Mouse (Mus musculus): Measurements from ENCODE around the gene Ntf3. TPM values are rescaled to one million over a fixed set of nuclear protein-coding genes. Genes with fewer than 3 reads are reported as not detected.

The Ntf3 gene
- total RNA-seq, 2 experiments from 2014 or later, result 12.2 to 13.6 TPM

- DNase-seq (ENCODE audit: low spot score in 2 of 2), result no peak
Observed at GRCm38 (mm10) chr6:126106798-126107173, 59.9 kb downstream of the Ntf3 start.

DNA sequence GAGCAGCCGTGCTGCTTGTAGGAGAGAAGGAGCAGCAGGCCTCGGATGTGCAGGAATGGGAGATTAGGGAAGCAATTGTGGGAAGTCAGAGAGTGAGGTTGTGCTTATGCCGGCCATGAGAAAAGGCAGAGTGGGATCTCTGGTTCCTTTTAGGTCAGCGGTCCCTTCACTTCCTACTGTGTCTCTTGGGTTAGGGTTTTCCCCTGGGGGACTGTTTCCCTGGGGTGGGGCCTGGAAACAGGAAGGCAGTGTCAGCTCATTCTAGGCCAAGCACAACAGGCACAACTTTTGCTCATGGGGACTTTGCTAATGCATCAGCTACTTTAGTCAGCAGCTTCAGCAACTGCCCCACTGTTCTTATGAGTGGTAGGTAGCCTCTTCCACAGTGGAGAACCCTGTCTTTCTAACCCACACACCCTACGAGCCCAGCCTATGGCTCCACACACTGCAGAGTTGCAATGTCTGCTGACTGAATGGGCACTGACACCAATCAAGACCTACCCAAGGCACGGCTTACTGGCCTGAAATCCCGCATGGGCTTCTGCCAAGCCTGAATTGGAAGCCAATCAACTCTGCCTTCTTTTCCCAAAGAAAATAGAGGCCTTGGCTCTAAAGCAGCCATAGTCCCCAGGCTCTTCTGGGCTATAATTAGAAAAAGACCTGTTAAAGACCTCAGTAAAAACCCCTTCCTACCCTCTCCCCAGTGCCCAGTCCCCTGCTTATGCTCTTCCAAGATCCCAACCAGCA lies 60.5 kb downstream of the Ntf3 start:
- peak in 1 of 2 experiments; percentile 57 for DNase-seq (ENCODE audit: low spot score in 2 of 2)

DNA sequence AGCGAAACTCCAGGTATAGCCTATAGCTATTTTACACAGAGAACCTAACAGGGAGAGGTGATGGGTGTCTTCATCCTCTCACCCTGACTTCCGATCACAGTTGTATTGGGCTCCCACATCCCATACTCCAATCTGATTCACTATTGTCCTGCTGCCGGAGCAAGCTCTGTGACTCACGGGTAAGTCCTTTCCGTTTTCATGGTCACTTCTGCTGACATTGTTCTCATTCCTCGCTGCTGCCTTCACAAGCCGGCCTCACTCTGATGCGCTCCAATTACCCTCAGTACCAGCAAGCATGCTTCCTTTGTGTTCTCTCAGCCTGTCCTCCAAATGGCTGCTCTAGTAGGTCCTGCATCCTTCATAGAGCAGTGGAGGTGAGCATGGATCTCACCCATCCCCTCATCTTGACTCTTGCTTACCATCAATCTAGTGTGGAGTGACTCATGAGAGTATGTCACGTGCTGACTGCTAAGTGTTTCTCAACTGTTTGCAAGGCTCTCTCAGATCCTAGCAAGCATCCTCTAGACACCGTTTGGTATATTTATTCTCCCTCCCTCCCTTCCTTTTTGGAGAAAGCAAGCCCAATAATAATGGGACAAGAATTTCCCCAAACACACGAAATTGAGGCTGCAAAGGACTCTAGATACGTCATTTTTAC lies 61.5 kb downstream of the Ntf3 start:
- no peak for DNase-seq (ENCODE audit: low spot score in 2 of 2)

- DNase-seq (ENCODE audit: low spot score in 2 of 2), result no peak
Observed at GRCm38 (mm10) chr6:126102571-126102970, 64.1 kb downstream of the Ntf3 start.

GRCm38 (mm10) chr6:126102007-126102406 lies 64.7 kb downstream of the Ntf3 start:
- DNase-seq (ENCODE audit: low spot score in 2 of 2), result no peak

DNA sequence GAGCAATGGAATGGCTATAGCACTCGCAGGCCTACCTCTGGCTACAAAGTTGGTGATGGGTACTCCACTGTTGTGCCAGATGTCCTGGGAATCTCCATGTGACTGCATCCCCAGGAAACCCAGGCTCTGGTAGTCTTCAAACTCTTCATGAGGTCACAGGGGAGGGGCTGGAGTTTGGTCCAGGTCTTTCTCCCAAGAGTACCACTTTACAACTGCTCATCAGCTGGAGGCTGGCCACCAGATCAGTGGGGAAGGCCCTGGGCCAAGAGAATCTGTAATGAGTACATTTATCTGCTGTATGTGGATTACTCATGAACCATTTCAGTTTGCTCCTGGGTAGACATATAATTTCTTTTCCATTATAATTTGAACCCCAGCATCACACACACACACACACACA lies 66.1 kb downstream of the Ntf3 start:
- DNase-seq (ENCODE audit: low spot score in 2 of 2), result no peak

- DNase-seq (ENCODE audit: low spot score in 2 of 2), result no peak
Observed at GRCm38 (mm10) chr6:126097471-126097870, 69.2 kb downstream of the Ntf3 start.

- DNase-seq (ENCODE audit: low spot score in 2 of 2), result peak in 1 of 2 experiments; percentile 52
Observed at GRCm38 (mm10) chr6:126096085-126096484, 70.6 kb downstream of the Ntf3 start.

DNA sequence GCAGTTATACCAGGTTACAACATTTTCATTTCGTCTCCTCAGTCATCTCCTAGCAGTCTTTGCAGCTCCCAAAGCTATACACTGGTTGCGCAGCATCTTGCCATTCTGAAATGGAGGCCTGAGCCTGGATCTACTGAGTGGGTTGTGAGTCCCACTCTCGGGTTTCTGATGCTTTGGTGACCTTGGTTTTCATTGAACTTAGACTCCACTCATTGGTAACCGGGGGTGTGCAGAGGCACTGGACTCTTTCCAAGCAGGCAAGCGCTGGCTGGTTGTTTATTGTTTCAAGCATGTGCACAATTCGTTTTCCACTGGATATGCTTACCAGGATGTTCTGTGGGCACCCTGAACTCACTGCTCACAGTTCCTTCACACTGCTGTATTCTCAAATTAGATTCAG lies 71.7 kb downstream of the Ntf3 start:
- no peak for DNase-seq (ENCODE audit: low spot score in 2 of 2)

GRCm38 (mm10) chr6:126092026-126092425 lies 74.7 kb downstream of the Ntf3 start:
- no peak for DNase-seq (ENCODE audit: low spot score in 2 of 2)

GRCm38 (mm10) chr6:126090063-126090462 lies 76.6 kb downstream of the Ntf3 start:
- no peak for DNase-seq (ENCODE audit: low spot score in 2 of 2)

GRCm38 (mm10) chr6:126088489-126089265 lies 78.0 kb downstream of the Ntf3 start:
- DNase-seq (ENCODE audit: low spot score in 2 of 2), result no peak

DNA sequence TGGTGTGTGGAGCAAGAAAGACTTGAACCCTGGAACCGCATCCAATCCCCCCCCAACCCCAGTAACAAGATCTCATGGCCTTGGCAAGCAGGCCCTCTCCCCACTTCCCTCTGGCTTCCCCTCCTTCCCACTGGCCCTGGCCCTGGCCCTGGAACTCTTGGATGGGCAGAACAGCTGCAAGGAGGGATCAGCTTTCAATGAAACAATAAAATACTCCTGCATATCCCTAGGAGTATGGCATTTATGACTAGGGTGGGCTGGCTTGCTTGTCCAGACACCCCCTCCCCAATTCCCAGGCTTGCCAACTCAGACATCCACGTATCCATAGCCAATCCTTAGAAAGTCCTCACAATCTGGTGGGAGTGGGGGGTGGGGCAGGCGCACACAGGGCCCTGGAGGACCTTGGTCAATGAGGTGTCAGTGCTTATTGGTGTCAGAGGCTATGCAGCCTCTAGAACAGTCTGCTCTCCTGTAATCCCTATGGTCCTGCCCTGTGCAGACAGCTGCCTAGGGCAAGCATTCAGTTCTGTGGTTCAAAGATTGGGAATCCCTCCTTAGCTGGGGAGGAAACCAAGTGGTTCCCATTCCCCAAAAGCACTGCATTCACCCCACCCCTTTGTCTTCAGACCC lies 80.3 kb downstream of the Ntf3 start:
- DNase-seq (ENCODE audit: low spot score in 2 of 2), result no peak

- DNase-seq (ENCODE audit: low spot score in 2 of 2), result no peak
Observed at GRCm38 (mm10) chr6:126080531-126080930, 86.2 kb downstream of the Ntf3 start.

- DNase-seq (ENCODE audit: low spot score in 2 of 2), result no peak
Observed at GRCm38 (mm10) chr6:126057706-126058105, 109.0 kb downstream of the Ntf3 start.

DNA sequence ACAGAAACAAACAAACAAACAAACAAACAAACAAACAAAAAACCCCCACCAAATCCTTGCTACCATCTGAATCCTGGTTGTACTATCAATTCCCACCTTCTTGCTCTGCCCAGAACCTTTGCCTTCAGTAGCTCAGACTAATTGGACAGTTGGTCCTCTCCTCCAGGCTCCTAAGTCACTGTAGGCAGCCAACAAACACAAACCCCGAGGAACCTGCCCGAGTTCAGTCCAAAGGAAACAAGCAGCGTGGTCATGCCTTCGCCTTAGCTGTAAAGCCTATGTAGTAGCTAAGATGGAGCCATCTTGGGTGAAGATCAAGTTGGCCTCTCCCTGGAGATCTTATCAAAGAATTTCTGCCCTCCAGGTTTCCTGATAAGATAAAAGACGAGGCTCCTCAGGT lies 113.6 kb downstream of the Ntf3 start:
- no peak for DNase-seq (ENCODE audit: low spot score in 2 of 2)

Data from layer of hippocampus, adult 18-20 months (tissue).